Comparison of ENCODE assay signal across 9 mouse cellular contexts in genomic region chr9:119976704-119977556, GRCm38 (mm10). TPM values are rescaled to one million over a fixed set of nuclear protein-coding genes. Genes with fewer than 3 reads are reported as not detected.
DNase-seq lines count a peak whose midpoint lies in the region; ATAC-seq and TF ChIP-seq lines count a peak whose summit lies in the region.
"Had no signal": no experiment of that assay in that cellular context is flagged by ENCODE, and none has a peak within 500 bp of the region (broad histone marks: within the 10 kb centered on the region; RNA-seq: fewer than 3 reads in every experiment).

No protein-coding gene starts in this region.

- ATAC-seq in heart, embryonic 11.5 days (replicated peaks; ENCODE audit: insufficient number of reproducible peaks, low FRiP score, low TSS enrichment), result no peak
- no peak for ATAC-seq in stomach, embryonic 14.5 days (ENCODE audit: insufficient number of reproducible peaks, insufficient read depth, low FRiP score, low read depth)
- ATAC-seq in stomach, postnatal 0 days (ENCODE audit: low FRiP score, low TSS enrichment), result no peak
- ATAC-seq in liver, embryonic 14.5 days (ENCODE audit: insufficient read depth), result no peak

- peaks cover 25% of the 10 kb centered on the region for H3K36me3 ChIP-seq in heart, embryonic 11.5 days (ENCODE audit: control insufficient read depth, insufficient read depth, low read length)
- H3K36me3 ChIP-seq in stomach, embryonic 14.5 days (ENCODE audit: control insufficient read depth, insufficient read depth, low read length), result peaks cover 24% of the 10 kb centered on the region; the same call in 1 of the 2 replicates
- peaks cover 23% of the 10 kb centered on the region for H3K36me3 ChIP-seq in stomach, postnatal 0 days (ENCODE audit: control insufficient read depth, insufficient read depth, low read length)
- H3K36me3 ChIP-seq in liver, embryonic 14.5 days (replicated peaks; ENCODE audit: control insufficient read depth, insufficient read depth, low read depth), result no peaks in the 10 kb centered on the region

- whole genome bisulfite sequencing in heart, embryonic 11.5 days (ENCODE audit: insufficient replicate concordance), result 20% methylated on average over 17 of the region's 17 CpGs
- WGBS in stomach, embryonic 14.5 days, result 27% methylated on average over 17 of the region's 17 CpGs
- 31% methylated on average over 17 of the region's 17 CpGs for WGBS in stomach, postnatal 0 days
- 11% methylated on average over 17 of the region's 17 CpGs for WGBS in liver, embryonic 14.5 days (ENCODE audit: insufficient replicate concordance)

- peaks cover 55% of the 10 kb centered on the region for H3K4me1 ChIP-seq in heart, embryonic 11.5 days (ENCODE audit: control insufficient read depth, insufficient read depth, low read length)
- peaks cover 47% of the 10 kb centered on the region for H3K4me1 ChIP-seq in stomach, embryonic 14.5 days (ENCODE audit: control insufficient read depth, insufficient read depth, low read length)
- peaks cover 15% of the 10 kb centered on the region; the same call in 1 of the 2 replicates for H3K4me1 ChIP-seq in stomach, postnatal 0 days (replicated peaks; ENCODE audit: control insufficient read depth, insufficient read depth)
- H3K4me1 ChIP-seq in liver, embryonic 14.5 days (replicated peaks; ENCODE audit: control insufficient read depth in 2 of 2, insufficient read depth in 2 of 2, low read length in 1 of 2), result peaks cover 0 to 29% of the 10 kb centered on the region in 2 experiments; a peak in 3 of 4 replicates

- peak overlapping the region; percentile 20 for H3K4me2 ChIP-seq in heart, embryonic 11.5 days
- no peak overlapping the region for H3K4me2 ChIP-seq in stomach, embryonic 14.5 days (replicated peaks; ENCODE audit: low read depth, low read length)
- no peak overlapping the region for H3K4me2 ChIP-seq in stomach, postnatal 0 days (replicated peaks; ENCODE audit: low read depth)
- peak overlapping the region; percentile 1; the same call in 1 of the 2 replicates for H3K4me2 ChIP-seq in liver, embryonic 14.5 days (ENCODE audit: low read depth)

- DNase-seq in heart, postnatal 10 days, result no peak
- DNase-seq in stomach, postnatal 0 days (ENCODE audit: low spot score), result no peak
- no peak for DNase-seq in liver, embryonic 14.5 days (ENCODE audit: low read depth in 3 of 3, low spot score in 3 of 3)
- DNase-seq in gastrocnemius, adult 8-10 months (ENCODE audit: low spot score in 2 of 2), result no peak
- DNase-seq in left cerebral cortex, adult 8-10 months (ENCODE audit: low spot score in 2 of 2), result no peak
- DNase-seq in ovary, postnatal 36 days (ENCODE audit: low spot score), result no peak
- DNase-seq: cerebellum, adult 8-10 months had no signal

- no peak for TF ChIP-seq EP300 in stomach, postnatal 0 days (optimal IDR thresholded peaks at IDR 0.05)
- TF ChIP-seq EP300 in liver, embryonic 14.5 days (IDR thresholded peaks at IDR 0.05; ENCODE audit: low read depth), result no peak

- peak overlapping the region; percentile 48; the same call in 1 of the 2 replicates for H3K27ac ChIP-seq in heart, embryonic 11.5 days (ENCODE audit: low read depth, low read length)
- H3K27ac ChIP-seq in stomach, embryonic 14.5 days (ENCODE audit: low read length), result peak overlapping the region; percentile 15; the same call in 1 of the 2 replicates
- H3K27ac ChIP-seq in stomach, postnatal 0 days (replicated peaks), result no peak overlapping the region
- H3K27ac ChIP-seq in liver, embryonic 14.5 days, result no peak overlapping the region

- no peak overlapping the region for H3K4me3 ChIP-seq in heart, embryonic 11.5 days (ENCODE audit: low read depth, low read length)
- H3K4me3 ChIP-seq in stomach, embryonic 14.5 days (ENCODE audit: low read depth, low read length), result no peak overlapping the region
- H3K4me3 ChIP-seq in stomach, postnatal 0 days (ENCODE audit: low read depth, low read length), result no peak overlapping the region
- no peak overlapping the region for H3K4me3 ChIP-seq in liver, embryonic 14.5 days (ENCODE audit: insufficient read depth in 1 of 2, low read depth in 2 of 2, low read length in 2 of 2)

- no peak for TF ChIP-seq CTCF in stomach, postnatal 0 days (IDR thresholded peaks at IDR 0.05; ENCODE audit: low read depth)
- no peak for TF ChIP-seq CTCF in liver, embryonic 14.5 days (IDR thresholded peaks at IDR 0.05; ENCODE audit: low read depth)

- H3K27me3 ChIP-seq in heart, embryonic 11.5 days (ENCODE audit: control insufficient read depth, insufficient read depth, low read length), result no peaks in the 10 kb centered on the region
- no peaks in the 10 kb centered on the region for H3K27me3 ChIP-seq in stomach, embryonic 14.5 days (ENCODE audit: control insufficient read depth, insufficient read depth, low read length)
- no peaks in the 10 kb centered on the region; the same call in 1 of the 2 replicates for H3K27me3 ChIP-seq in stomach, postnatal 0 days (ENCODE audit: control insufficient read depth, insufficient read depth, low read length)
- H3K27me3 ChIP-seq in liver, embryonic 14.5 days (ENCODE audit: control insufficient read depth, insufficient read depth, low read length), result no peaks in the 10 kb centered on the region

- intact Hi-C loops in heart, postnatal 10 days (cut with DNase I), result no loop called here

- H3K9me3 ChIP-seq in heart, embryonic 11.5 days (replicated peaks; ENCODE audit: control insufficient read depth, low read length), result no peaks in the 10 kb centered on the region
- no peaks in the 10 kb centered on the region for H3K9me3 ChIP-seq in stomach, embryonic 14.5 days (ENCODE audit: control insufficient read depth, low read depth, low read length)
- H3K9me3 ChIP-seq in stomach, postnatal 0 days (ENCODE audit: control insufficient read depth, low read length), result no peaks in the 10 kb centered on the region
- no peaks in the 10 kb centered on the region for H3K9me3 ChIP-seq in liver, embryonic 14.5 days (ENCODE audit: control insufficient read depth, low read length)

- peak overlapping the region; percentile 40; the same call in 1 of the 2 replicates for H3K9ac ChIP-seq in heart, embryonic 11.5 days (ENCODE audit: low read depth, low read length)
- no peak overlapping the region for H3K9ac ChIP-seq in stomach, embryonic 14.5 days (replicated peaks; ENCODE audit: low read depth, low read length)
- no peak overlapping the region for H3K9ac ChIP-seq in stomach, postnatal 0 days (ENCODE audit: low read length)
- no peak overlapping the region for H3K9ac ChIP-seq in liver, embryonic 14.5 days (replicated peaks)

RNA-seq across cellular contexts. Expression of gene Csrnp1, which starts 7.5 kb away (rescaled TPM):
- 3.3 and 4.2 TPM in 2 replicates for polyA plus RNA-seq in heart, embryonic 11.5 days (2014; fragmentation: Nextera tagmentation; extraction: Ambion mirVana)
- total RNA-seq in heart, postnatal 10 days (2021), result 10 to 100 TPM in 1 of 2 experiments, 1 to 10 TPM in 1; 9.9 to 19.0 TPM
- polyA plus RNA-seq in stomach, embryonic 14.5 days (2014; fragmentation: Nextera tagmentation; extraction: Ambion mirVana), result 2.5 and 3.2 TPM in 2 replicates
- polyA plus RNA-seq in stomach, postnatal 0 days (2015; fragmentation: Nextera tagmentation; extraction: Ambion mirVana), result 5.5 and 5.6 TPM in 2 replicates
- 2.1 and 2.2 TPM in 2 replicates for polyA plus RNA-seq in liver, embryonic 14.5 days (2012; rRNA removed)
- polyA plus RNA-seq in liver, embryonic 14.5 days (2014; fragmentation: Nextera tagmentation; extraction: Ambion mirVana), result 0.38 and 0.44 TPM in 2 replicates
- 10 to 100 TPM in 1 of 4 experiments, 1 to 10 TPM in 3; 3.6 to 10.2 (median 5.9) TPM for total RNA-seq in gastrocnemius, adult 8-10 months (2022)
- total RNA-seq in left cerebral cortex, adult 8-10 months (2022), result 10 to 100 TPM; 13.4 to 25.5 (median 14.7) TPM

RNA-seq across cellular contexts. Expression of gene Ttc21a, which starts 39.5 kb away (rescaled TPM):
- 0.23 and 0.37 TPM in 2 replicates for polyA plus RNA-seq in heart, embryonic 11.5 days (2014; fragmentation: Nextera tagmentation; extraction: Ambion mirVana)
- total RNA-seq in heart, postnatal 10 days (2021), result not detected
- polyA plus RNA-seq in stomach, embryonic 14.5 days (2014; fragmentation: Nextera tagmentation; extraction: Ambion mirVana), result 0.09 TPM in 1 of 2 replicates, not detected in the other
- polyA plus RNA-seq in stomach, postnatal 0 days (2015; fragmentation: Nextera tagmentation; extraction: Ambion mirVana), result 0.04 TPM in 2 replicates
- polyA plus RNA-seq in liver, embryonic 14.5 days (2012; rRNA removed), result 0.22 and 0.28 TPM in 2 replicates
- 0.11 and 0.25 TPM in 2 replicates for polyA plus RNA-seq in liver, embryonic 14.5 days (2014; fragmentation: Nextera tagmentation; extraction: Ambion mirVana)
- total RNA-seq in gastrocnemius, adult 8-10 months (2022), result not detected
- 1 to 10 TPM in 1 of 4 experiments, under 1 TPM in 3; 0.70 to 1.2 (median 0.81) TPM for total RNA-seq in left cerebral cortex, adult 8-10 months (2022)

RNA-seq across cellular contexts. Expression of gene Gorasp1, which starts 39.6 kb away (rescaled TPM):
- 18.0 and 20.3 TPM in 2 replicates for polyA plus RNA-seq in heart, embryonic 11.5 days (2014; fragmentation: Nextera tagmentation; extraction: Ambion mirVana)
- total RNA-seq in heart, postnatal 10 days (2021), result 10 to 100 TPM; 19.1 to 22.9 TPM
- 20.9 and 29.5 TPM in 2 replicates for polyA plus RNA-seq in stomach, embryonic 14.5 days (2014; fragmentation: Nextera tagmentation; extraction: Ambion mirVana)
- polyA plus RNA-seq in stomach, postnatal 0 days (2015; fragmentation: Nextera tagmentation; extraction: Ambion mirVana), result 17.8 and 18.8 TPM in 2 replicates
- 6.1 and 6.3 TPM in 2 replicates for polyA plus RNA-seq in liver, embryonic 14.5 days (2012; rRNA removed)
- polyA plus RNA-seq in liver, embryonic 14.5 days (2014; fragmentation: Nextera tagmentation; extraction: Ambion mirVana), result 9.1 and 9.4 TPM in 2 replicates
- 10 to 100 TPM; 21.7 to 25.8 (median 24.7) TPM for total RNA-seq in gastrocnemius, adult 8-10 months (2022)
- 10 to 100 TPM; 32.8 to 40.9 (median 36.8) TPM for total RNA-seq in left cerebral cortex, adult 8-10 months (2022)

RNA-seq across cellular contexts. Expression of gene Xirp1, which starts 46.5 kb away (rescaled TPM):
- 38.2 and 64.5 TPM in 2 replicates for polyA plus RNA-seq in heart, embryonic 11.5 days (2014; fragmentation: Nextera tagmentation; extraction: Ambion mirVana)
- 100 to 1,000 TPM; 147 to 150 TPM for total RNA-seq in heart, postnatal 10 days (2021)
- polyA plus RNA-seq in stomach, embryonic 14.5 days (2014; fragmentation: Nextera tagmentation; extraction: Ambion mirVana), result 0.07 and 0.08 TPM in 2 replicates
- polyA plus RNA-seq in stomach, postnatal 0 days (2015; fragmentation: Nextera tagmentation; extraction: Ambion mirVana), result 0.05 and 0.11 TPM in 2 replicates
- not detected in 2 replicates for polyA plus RNA-seq in liver, embryonic 14.5 days (2012; rRNA removed)
- not detected in 2 replicates for polyA plus RNA-seq in liver, embryonic 14.5 days (2014; fragmentation: Nextera tagmentation; extraction: Ambion mirVana)
- 100 to 1,000 TPM in 2 of 4 experiments, 10 to 100 TPM in 2; 68.7 to 171 (median 104) TPM for total RNA-seq in gastrocnemius, adult 8-10 months (2022)
- total RNA-seq in left cerebral cortex, adult 8-10 months (2022), result under 1 TPM; 0.07 to 0.51 (median 0.31) TPM

Comparison
In these comparisons a context has a peak if more than half of its experiments do, and no peak if none do; other contexts are left out.
1. H3K27ac ChIP-seq: peak in heart, embryonic 11.5 days (single experiment) and stomach, embryonic 14.5 days (single experiment); none in stomach, postnatal 0 days (single experiment) and liver, embryonic 14.5 days (single experiment).
2. H3K4me2 ChIP-seq: peak in heart, embryonic 11.5 days (single experiment) and liver, embryonic 14.5 days (single experiment); none in stomach, embryonic 14.5 days (single experiment) and stomach, postnatal 0 days (single experiment).